Comparison of ENCODE assay signal across 8 mouse cellular contexts in genomic region chr10:125387782-125388415, GRCm38 (mm10). TPM values are rescaled to one million over a fixed set of nuclear protein-coding genes. Genes with fewer than 3 reads are reported as not detected.
A peak's percentile ranks its signal among the peaks of the same experiment; 100 is the strongest.
DNase-seq lines count a peak whose midpoint lies in the region; ATAC-seq lines count a peak whose summit lies in the region.

No protein-coding gene starts in this region.

- no peak overlapping the region for H3K9ac ChIP-seq in forebrain, embryonic 11.5 days (ENCODE audit: low read length)
- no peak overlapping the region for H3K9ac ChIP-seq in liver, embryonic 11.5 days (ENCODE audit: low read depth, low read length)

- peak overlapping the region; percentile 64; the same call in 1 of the 2 replicates for H3K4me3 ChIP-seq in forebrain, embryonic 10.5 days
- no peak overlapping the region for H3K4me3 ChIP-seq in forebrain, embryonic 11.5 days (ENCODE audit: low read depth, low read length)
- H3K4me3 ChIP-seq in liver, embryonic 11.5 days (ENCODE audit: low read depth, low read length) = no peak overlapping the region

- no peak for ATAC-seq in forebrain, embryonic 11.5 days (replicated peaks; ENCODE audit: low FRiP score)
- ATAC-seq in neutrophil, adult 5-6 weeks (ENCODE audit: extremely low read depth, insufficient number of reproducible peaks, low FRiP score, poor library complexity, severe bottlenecking) = 0 out of 2 replicates have a peak, but pooled peaks have one; percentile 1
- no peak for ATAC-seq in liver, embryonic 11.5 days (replicated peaks; ENCODE audit: low FRiP score)

- WGBS in forebrain, embryonic 10.5 days = 47% methylated on average over 14 of the region's 14 CpGs
- 44% methylated on average over 14 of the region's 14 CpGs for WGBS in forebrain, embryonic 11.5 days
- WGBS in liver, embryonic 11.5 days = 50% methylated on average over 14 of the region's 14 CpGs

- peaks cover 15% of the 10 kb centered on the region for H3K27me3 ChIP-seq in forebrain, embryonic 10.5 days (ENCODE audit: poor library complexity, severe bottlenecking)
- H3K27me3 ChIP-seq in forebrain, embryonic 11.5 days (ENCODE audit: control insufficient read depth, insufficient read depth, low read length) = no peaks in the 10 kb centered on the region
- peaks cover 3% of the 10 kb centered on the region; the same call in 1 of the 2 replicates for H3K27me3 ChIP-seq in liver, embryonic 11.5 days (replicated peaks; ENCODE audit: control insufficient read depth, insufficient read depth, low read length)

- H3K4me2 ChIP-seq in forebrain, embryonic 11.5 days (ENCODE audit: low read depth, low read length, severe bottlenecking) = no peak overlapping the region
- no peak overlapping the region for H3K4me2 ChIP-seq in liver, embryonic 11.5 days

- intact Hi-C loops in left cerebral cortex, postnatal 10 days (cut with DNase I) = loop anchor here (5.0 kb wide), 1 partner anchor 121 kb away; no protein-coding TSS in a partner anchor

- H3K36me3 ChIP-seq in forebrain, embryonic 10.5 days (replicated peaks) = no peaks in the 10 kb centered on the region
- H3K36me3 ChIP-seq in forebrain, embryonic 11.5 days (ENCODE audit: control insufficient read depth, insufficient read depth, low read length) = no peaks in the 10 kb centered on the region
- H3K36me3 ChIP-seq in liver, embryonic 11.5 days (ENCODE audit: control insufficient read depth, insufficient read depth, low read length) = no peaks in the 10 kb centered on the region

- H3K9me3 ChIP-seq in forebrain, embryonic 10.5 days = no peaks in the 10 kb centered on the region
- H3K9me3 ChIP-seq in forebrain, embryonic 11.5 days (ENCODE audit: control insufficient read depth, low read length) = no peaks in the 10 kb centered on the region
- no peaks in the 10 kb centered on the region for H3K9me3 ChIP-seq in liver, embryonic 11.5 days (ENCODE audit: control insufficient read depth, low read length)

- no peak overlapping the region for H3K27ac ChIP-seq in forebrain, embryonic 10.5 days
- no peak overlapping the region for H3K27ac ChIP-seq in forebrain, embryonic 11.5 days (ENCODE audit: low read depth, low read length)
- no peak overlapping the region for H3K27ac ChIP-seq in liver, embryonic 11.5 days (ENCODE audit: low read depth, low read length)

- DNase-seq in forebrain, embryonic 10.5 days (ENCODE audit: extremely low spot score, low spot score) = no peak
- DNase-seq in forebrain, embryonic 11.5 days (ENCODE audit: low spot score) = no peak
- DNase-seq in thymus, postnatal 0 days (ENCODE audit: low spot score) = peak; percentile 5
- no peak for DNase-seq in thymus, adult 18-20 months
- peak; percentile 35 to 51 for DNase-seq in left cerebral cortex, postnatal 10 days (ENCODE audit: extremely low spot score in 1 of 2, low spot score in 2 of 2)
- DNase-seq in liver, embryonic 11.5 days (ENCODE audit: low spot score) = no peak
- no peak for DNase-seq in ovary, adult 18-20 months (ENCODE audit: low spot score)

- peaks cover 21% of the 10 kb centered on the region for H3K4me1 ChIP-seq in forebrain, embryonic 10.5 days
- H3K4me1 ChIP-seq in forebrain, embryonic 11.5 days (replicated peaks; ENCODE audit: control insufficient read depth, insufficient read depth, low read length) = peaks cover 3% of the 10 kb centered on the region; the same call in 1 of the 2 replicates
- H3K4me1 ChIP-seq in liver, embryonic 11.5 days (replicated peaks; ENCODE audit: control insufficient read depth, insufficient read depth, low read length) = no peaks in the 10 kb centered on the region

RNA-seq across cellular contexts. Expression of gene Slc16a7, which starts 1.4 kb away (rescaled TPM):
- polyA plus RNA-seq in forebrain, embryonic 10.5 days (2016; fragmentation: Nextera tagmentation; extraction: Ambion mirVana) = 2.4 and 2.6 TPM in 2 replicates
- 3.5 and 4.6 TPM in 2 replicates for polyA plus RNA-seq in forebrain, embryonic 11.5 days (2014; fragmentation: Nextera tagmentation; extraction: Ambion mirVana)
- 2.8 and 3.1 TPM in 2 replicates for polyA plus RNA-seq in thymus, postnatal 0 days (2015; fragmentation: Nextera tagmentation; extraction: Ambion mirVana)
- 100 to 1,000 TPM; 115 to 122 TPM for total RNA-seq in left cerebral cortex, postnatal 10 days (2021)
- 12.9 and 14.1 TPM in 2 replicates for total RNA-seq in neutrophil, adult 5-6 weeks (2017)
- 7.5 and 7.9 TPM in 2 replicates for polyA plus RNA-seq in liver, embryonic 11.5 days (2014; fragmentation: Nextera tagmentation; extraction: Ambion mirVana)

Comparison
In these comparisons a context has a peak if more than half of its experiments do, and no peak if none do; other contexts are left out.
1. DNase-seq: peak in thymus, postnatal 0 days (single experiment) and left cerebral cortex, postnatal 10 days (2 of 2); none in forebrain, embryonic 10.5 days (single experiment), forebrain, embryonic 11.5 days (single experiment), thymus, adult 18-20 months (0 of 2), liver, embryonic 11.5 days (single experiment) and ovary, adult 18-20 months (single experiment).